Mouse (Mus musculus) kidney, adult 2 months (tissue): ENCODE measurements around the gene Tdgf1.

Experiments
- CTCF ChIP-seq: fragments of 200-500 bp; conservative IDR thresholded peaks from 2 replicates; pipeline ENCODE4 v1.5.1; 2011; ENCODE audit warnings: low read depth, mild to moderate bottlenecking, control low read depth, low read length, moderate library complexity, mixed read lengths; ENCODE audit not compliant: insufficient read depth, insufficient read length
- POLR2A ChIP-seq: fragments of 200-500 bp; IDR thresholded peaks from one replicate; pipeline ENCODE4 v1.6.1; 2011; ENCODE audit warnings: low read depth, low read length, control low read depth

DNA sequence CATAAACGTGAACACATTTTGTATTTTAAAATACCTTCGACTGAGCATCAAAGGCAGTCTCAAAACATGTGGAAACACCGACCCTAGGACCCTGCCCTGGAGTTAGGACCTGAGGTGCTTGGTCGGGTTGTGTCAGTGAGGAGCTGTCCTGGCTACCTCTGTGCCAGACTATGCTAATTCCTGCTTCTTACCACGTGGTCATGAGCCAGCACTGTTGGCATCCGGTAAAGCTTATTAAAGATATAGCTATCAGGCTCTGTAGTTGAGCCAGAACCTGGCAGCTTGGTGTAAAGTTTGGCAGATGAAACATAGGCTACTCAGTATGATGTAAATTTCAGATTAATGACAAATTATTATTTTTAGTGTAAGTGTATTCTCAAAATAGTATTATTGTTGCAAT, 6.4 kb upstream of the Tdgf1 start:
- no peak for TF ChIP-seq CTCF
- TF ChIP-seq POLR2A = no peak
